In the genomic region with DNA sequence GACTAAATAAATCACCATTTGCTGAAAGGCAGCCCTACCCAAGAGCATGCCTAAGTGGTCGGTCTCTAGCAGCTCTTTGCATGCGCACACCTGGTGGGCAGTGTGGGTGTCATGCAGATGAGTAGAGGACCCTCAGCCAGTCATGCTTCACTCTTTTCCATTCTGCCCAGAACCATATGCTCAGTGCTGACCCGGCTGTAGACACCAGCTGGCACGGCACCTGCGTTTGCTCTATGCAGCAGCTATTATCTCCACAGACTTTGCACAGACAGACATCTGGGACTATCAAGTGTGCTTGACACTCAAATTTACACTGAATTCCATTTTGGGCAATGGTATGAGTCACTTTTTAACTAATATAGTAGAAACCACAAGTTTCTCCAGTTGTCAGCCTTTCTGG, we compare ENCODE assay signal across 2 mouse cellular contexts.
TF ChIP-seq lines count a peak whose summit lies in the region.

No protein-coding gene starts in this region.

TF ChIP-seq in CH12.LX, 34 proteins besides CTCF, POLR2A, EP300 and RAD21 (continued from another document):
- no peak for TF ChIP-seq POLR2AphosphoS2 (IDR thresholded peaks at IDR 0.05; ENCODE audit: low read depth, low read length)
- no peak for TF ChIP-seq KAT2A (IDR thresholded peaks at IDR 0.05; ENCODE audit: insufficient replicate concordance, low read length)
- no peak for TF ChIP-seq ELF1 (IDR thresholded peaks at IDR 0.05; ENCODE audit: low read depth, low read length)
- TF ChIP-seq MEF2A (IDR thresholded peaks at IDR 0.05; ENCODE audit: borderline replicate concordance, low read depth, low read length), result peak; percentile 54; the same call in 1 of the 2 replicates
- peak; percentile 42 for TF ChIP-seq BHLHE40 (IDR thresholded peaks at IDR 0.05; ENCODE audit: low read depth, low read length)
- TF ChIP-seq ETS1 (conservative IDR thresholded peaks at IDR 0.05; ENCODE audit: low read depth, low read length), result peak; percentile 59
- peak; percentile 72; the same call in 1 of the 2 replicates for TF ChIP-seq TCF12 (IDR thresholded peaks at IDR 0.05; ENCODE audit: low read depth, low read length)
- TF ChIP-seq RCOR1 (conservative IDR thresholded peaks at IDR 0.05; ENCODE audit: low read depth, low read length), result no peak
- TF ChIP-seq JUN (IDR thresholded peaks at IDR 0.05; ENCODE audit: insufficient read depth, low read depth, low read length), result no peak
- TF ChIP-seq UBTF (IDR thresholded peaks at IDR 0.05; ENCODE audit: low read depth, low read length), result no peak
- TF ChIP-seq GABPA (IDR thresholded peaks at IDR 0.05; ENCODE audit: insufficient replicate concordance, low read depth, low read length), result no peak
- TF ChIP-seq ZNF384 (IDR thresholded peaks at IDR 0.05; ENCODE audit: low read depth, low read length), result no peak
- TF ChIP-seq ZC3H11A (IDR thresholded peaks at IDR 0.05; ENCODE audit: low read depth, low read length), result no peak
- no peak for TF ChIP-seq IRF4 (IDR thresholded peaks at IDR 0.05; ENCODE audit: low read depth, low read length)
- no peak for TF ChIP-seq MYC (IDR thresholded peaks at IDR 0.05; ENCODE audit: low read depth, low read length)
- no peak for TF ChIP-seq E2F4 (IDR thresholded peaks at IDR 0.05; ENCODE audit: insufficient replicate concordance, low read depth, low read length)
- TF ChIP-seq ZMIZ1 (IDR thresholded peaks at IDR 0.05; ENCODE audit: low read depth, low read length), result no peak
- TF ChIP-seq HCFC1 (IDR thresholded peaks at IDR 0.05; ENCODE audit: low read depth, low read length), result no peak
- no peak for TF ChIP-seq SMC3 (IDR thresholded peaks at IDR 0.05; ENCODE audit: low read depth, low read length)
- no peak for TF ChIP-seq CHD2 (IDR thresholded peaks at IDR 0.05; ENCODE audit: low read length)
- TF ChIP-seq CHD1 (IDR thresholded peaks at IDR 0.05; ENCODE audit: low read depth, low read length), result no peak
- no peak for TF ChIP-seq PAX5 (IDR thresholded peaks at IDR 0.05; ENCODE audit: low read length)
TF ChIP-seq in CH12.LX: peak in this region for 4.

TF ChIP-seq in myocyte, 11 proteins besides CTCF, POLR2A, EP300 and RAD21 (continued from another document):
- TF ChIP-seq REST (IDR thresholded peaks at IDR 0.05; ENCODE audit: insufficient read depth, insufficient read length) (no peak), USF1 (IDR thresholded peaks at IDR 0.05; ENCODE audit: low read depth) (no peak), CEBPB (IDR thresholded peaks at IDR 0.05; ENCODE audit: insufficient read depth, poor library complexity, severe bottlenecking) (no peak), MAX (IDR thresholded peaks at IDR 0.05; ENCODE audit: low read depth) (no peak), MYOD1 (IDR thresholded peaks at IDR 0.05; ENCODE audit: control insufficient read depth in 1 of 3, insufficient read length in 2 of 3, low read depth in 2 of 3) (peak; percentile 38 to 97 (median 96)), MYOG (IDR thresholded peaks at IDR 0.05; ENCODE audit: control insufficient read depth in 1 of 3, insufficient read depth in 1 of 3, insufficient read length in 2 of 3, low read depth in 2 of 3) (peak; percentile 79 to 98 (median 93))
TF ChIP-seq in myocyte: peak in this region for 5.
